Mouse (Mus musculus): ENCODE results near the gene Ppp1r7. TPM values are rescaled to one million over a fixed set of nuclear protein-coding genes. Genes with fewer than 3 reads are reported as not detected.

Gene Ppp1r7
- polyA plus RNA-seq, 1 experiment from 2014 or later, result 70.0 TPM

DNA sequence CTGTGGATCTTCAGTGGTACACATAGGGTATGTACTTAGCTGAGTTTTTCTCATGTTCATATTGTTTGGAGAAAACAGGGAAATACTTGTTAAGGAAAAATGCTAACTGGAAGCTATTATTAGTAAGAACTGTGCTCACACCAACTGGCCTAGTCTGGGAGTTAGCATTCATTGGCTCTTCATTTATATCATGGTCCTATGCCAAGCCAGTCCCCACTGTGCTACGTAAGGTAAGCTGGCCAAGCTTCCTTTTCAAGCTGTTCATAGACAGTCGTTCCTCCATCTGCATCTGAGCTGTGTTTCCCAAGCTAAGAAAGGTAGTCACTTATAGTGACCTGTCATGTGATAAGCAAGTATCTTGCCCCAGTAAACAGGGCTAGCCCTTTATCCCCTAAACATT is 10.1 kb downstream of the Ppp1r7 start:
- H3K4me1 ChIP-seq (replicated peaks), result no peaks in the 10 kb centered on the region
- no peak for ATAC-seq (ENCODE audit: insufficient number of reproducible peaks, insufficient read depth, low FRiP score, low TSS enrichment, low read depth)

DNA sequence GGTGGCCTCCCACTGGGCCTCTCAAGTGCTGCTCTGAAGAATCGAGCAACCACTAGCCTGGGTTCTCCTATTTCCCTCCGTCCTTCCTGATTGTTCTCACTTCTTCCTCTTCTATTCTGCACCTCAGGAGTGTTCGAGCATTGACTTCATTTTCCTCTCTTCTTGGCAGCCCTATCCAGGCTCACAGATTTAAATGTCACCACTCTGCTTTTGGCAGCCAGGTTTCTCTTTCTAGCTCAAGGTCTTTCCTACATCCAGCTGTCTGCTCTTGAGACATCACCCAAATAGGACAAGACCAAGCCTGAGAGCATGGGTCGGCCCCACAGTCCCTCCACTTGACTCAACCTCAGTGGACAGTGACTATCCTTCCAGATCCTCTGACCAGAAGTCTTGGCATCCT is 20.0 kb downstream of the Ppp1r7 start:
- Histone ChIP-seq H3K9me3 (no peaks in the 10 kb centered on the region), H3K36me3 (peaks cover 94% of the 10 kb centered on the region), H3K4me3 (replicated peaks) (no peak overlapping the region), H3K4me1 (replicated peaks) (no peaks in the 10 kb centered on the region), H3K9ac (replicated peaks) (no peak overlapping the region), H3K27me3 (no peaks in the 10 kb centered on the region), H3K4me2 (no peak overlapping the region), H3K27ac (no peak overlapping the region)
- no peak for ATAC-seq (ENCODE audit: insufficient number of reproducible peaks, insufficient read depth, low FRiP score, low TSS enrichment, low read depth)
- WGBS, result 91% methylated on average over 4 of the region's 4 CpGs

More for the DNA sequence above, 10.1 kb downstream of the Ppp1r7 start:
- Histone ChIP-seq H3K27me3 (no peaks in the 10 kb centered on the region), H3K36me3 (peaks cover 97% of the 10 kb centered on the region), H3K4me3 (replicated peaks) (no peak overlapping the region), H3K9ac (replicated peaks) (no peak overlapping the region), H3K9me3 (no peaks in the 10 kb centered on the region), H3K4me2 (no peak overlapping the region), H3K27ac (no peak overlapping the region)
- WGBS, result 85% methylated on average over 2 of the region's 2 CpGs

DNA sequence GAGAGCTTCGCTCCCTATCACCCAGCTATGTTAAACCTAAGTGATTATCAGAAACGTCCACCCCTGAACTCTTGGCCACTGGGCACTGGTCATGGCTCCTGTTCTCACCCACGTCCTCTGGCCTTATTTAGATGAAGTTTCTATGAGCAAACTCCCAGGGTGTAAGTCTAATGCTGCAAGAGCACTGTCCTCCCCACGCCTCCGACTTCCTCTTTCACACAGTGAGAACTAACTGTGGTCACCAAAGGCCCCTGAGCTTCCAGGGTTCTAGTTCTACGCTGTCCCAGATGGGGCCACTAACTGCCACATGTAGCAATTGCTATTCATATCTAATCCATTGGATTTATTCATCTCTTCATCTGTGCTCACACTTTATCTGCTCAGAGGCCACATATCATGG is 23.0 kb downstream of the Ppp1r7 start:
- Histone ChIP-seq H3K27ac (no peak overlapping the region), H3K4me3 (replicated peaks) (no peak overlapping the region), H3K36me3 (peaks cover 71% of the 10 kb centered on the region), H3K4me1 (replicated peaks) (0 out of 2 replicates have a peak, but pooled peaks cover 5% of the 10 kb centered on the region), H3K9ac (replicated peaks) (no peak overlapping the region), H3K4me2 (no peak overlapping the region), H3K9me3 (no peaks in the 10 kb centered on the region), H3K27me3 (no peaks in the 10 kb centered on the region)
- no peak for ATAC-seq (ENCODE audit: insufficient number of reproducible peaks, insufficient read depth, low FRiP score, low TSS enrichment, low read depth)
- 92% methylated on average over 6 of the region's 6 CpGs for WGBS

GRCm38 (mm10) chr1:93373665-93374064 is 31.0 kb downstream of the Ppp1r7 start, which contains the start of gene Ano7:
Ano7 (plus strand) TSS chr1:93373930.
- Histone ChIP-seq H3K9me3 (no peaks in the 10 kb centered on the region), H3K4me2 (no peak within 1 kb of the TSS), H3K9ac (replicated peaks) (no peak within 1 kb of the TSS), H3K4me3 (replicated peaks) (no peak within 1 kb of the TSS), H3K36me3 (no peaks in the 10 kb centered on the region), H3K4me1 (replicated peaks) (0 out of 2 replicates have a peak, but pooled peaks cover 5% of the 10 kb centered on the region), H3K27me3 (no peaks in the 10 kb centered on the region), H3K27ac (0 out of 2 replicates have a peak within 1 kb of the TSS, but pooled peaks have one; percentile 5)
- 65% methylated on average over 4 of the region's 4 CpGs for WGBS
- ATAC-seq (ENCODE audit: insufficient number of reproducible peaks, insufficient read depth, low FRiP score, low TSS enrichment, low read depth), result no peak

- H3K27me3 ChIP-seq, result no peaks in the 10 kb centered on the region
- H3K36me3 ChIP-seq, result no peaks in the 10 kb centered on the region
- H3K9me3 ChIP-seq, result no peaks in the 10 kb centered on the region
- no peak overlapping the region for H3K4me2 ChIP-seq
- no peak for ATAC-seq (ENCODE audit: insufficient number of reproducible peaks, insufficient read depth, low FRiP score, low TSS enrichment, low read depth)
- WGBS, result 72% methylated on average over 5 of the region's 5 CpGs
- no peak overlapping the region for H3K9ac ChIP-seq (replicated peaks)
- no peaks in the 10 kb centered on the region for H3K4me1 ChIP-seq (replicated peaks)
- no peak overlapping the region for H3K4me3 ChIP-seq (replicated peaks)
- no peak overlapping the region for H3K27ac ChIP-seq
Observed at GRCm38 (mm10) chr1:93377307-93377706, 34.7 kb downstream of the Ppp1r7 start.

- H3K36me3 ChIP-seq, result no peaks in the 10 kb centered on the region
Observed at GRCm38 (mm10) chr1:93379117-93379516, 36.5 kb downstream of the Ppp1r7 start.

GRCm38 (mm10) chr1:93387198-93387597 is 44.5 kb downstream of the Ppp1r7 start:
- Histone ChIP-seq H3K4me1 (replicated peaks) (no peaks in the 10 kb centered on the region), H3K36me3 (no peaks in the 10 kb centered on the region), H3K27ac (no peak overlapping the region), H3K4me3 (replicated peaks) (no peak overlapping the region), H3K9ac (replicated peaks) (no peak overlapping the region), H3K9me3 (no peaks in the 10 kb centered on the region), H3K4me2 (no peak overlapping the region), H3K27me3 (no peaks in the 10 kb centered on the region)
- ATAC-seq (ENCODE audit: insufficient number of reproducible peaks, insufficient read depth, low FRiP score, low TSS enrichment, low read depth), result no peak
- WGBS, result 53% methylated on average over 2 of the region's 2 CpGs

More at GRCm38 (mm10) chr1:93379117-93379516, 36.5 kb downstream of the Ppp1r7 start:
- WGBS, result 77% methylated on average over 5 of the region's 5 CpGs
- Histone ChIP-seq H3K4me1 (replicated peaks) (no peaks in the 10 kb centered on the region), H3K9me3 (no peaks in the 10 kb centered on the region), H3K9ac (replicated peaks) (no peak overlapping the region), H3K4me3 (replicated peaks) (no peak overlapping the region), H3K27me3 (no peaks in the 10 kb centered on the region), H3K4me2 (no peak overlapping the region), H3K27ac (no peak overlapping the region)
- ATAC-seq (ENCODE audit: insufficient number of reproducible peaks, insufficient read depth, low FRiP score, low TSS enrichment, low read depth), result no peak

DNA sequence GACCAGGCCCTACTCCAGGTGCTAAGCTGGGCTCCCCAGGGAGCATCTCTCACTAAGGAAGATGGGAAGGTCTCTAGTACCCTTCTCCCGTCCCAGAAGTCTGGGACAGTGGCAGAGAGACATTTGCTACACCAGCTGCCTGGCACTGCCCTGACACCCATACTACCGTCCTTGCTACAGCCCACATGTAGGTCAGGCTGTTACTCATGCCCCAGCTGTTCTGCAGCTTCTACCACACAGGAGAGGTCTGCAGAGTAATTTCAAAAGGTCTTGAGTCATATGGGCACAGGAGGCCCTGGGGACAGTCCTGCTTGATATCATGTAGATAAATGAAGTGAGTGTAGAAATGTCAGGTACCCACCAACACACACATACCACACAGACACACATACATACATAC is 46.3 kb downstream of the Ppp1r7 start:
- Histone ChIP-seq H3K27me3 (no peaks in the 10 kb centered on the region), H3K4me3 (replicated peaks) (no peak overlapping the region), H3K4me2 (no peak overlapping the region), H3K9me3 (no peaks in the 10 kb centered on the region), H3K36me3 (no peaks in the 10 kb centered on the region), H3K4me1 (replicated peaks) (no peaks in the 10 kb centered on the region), H3K27ac (no peak overlapping the region), H3K9ac (replicated peaks) (no peak overlapping the region)
- no peak for ATAC-seq (ENCODE audit: insufficient number of reproducible peaks, insufficient read depth, low FRiP score, low TSS enrichment, low read depth)
- 64% methylated on average over 2 of the region's 2 CpGs for WGBS

DNA sequence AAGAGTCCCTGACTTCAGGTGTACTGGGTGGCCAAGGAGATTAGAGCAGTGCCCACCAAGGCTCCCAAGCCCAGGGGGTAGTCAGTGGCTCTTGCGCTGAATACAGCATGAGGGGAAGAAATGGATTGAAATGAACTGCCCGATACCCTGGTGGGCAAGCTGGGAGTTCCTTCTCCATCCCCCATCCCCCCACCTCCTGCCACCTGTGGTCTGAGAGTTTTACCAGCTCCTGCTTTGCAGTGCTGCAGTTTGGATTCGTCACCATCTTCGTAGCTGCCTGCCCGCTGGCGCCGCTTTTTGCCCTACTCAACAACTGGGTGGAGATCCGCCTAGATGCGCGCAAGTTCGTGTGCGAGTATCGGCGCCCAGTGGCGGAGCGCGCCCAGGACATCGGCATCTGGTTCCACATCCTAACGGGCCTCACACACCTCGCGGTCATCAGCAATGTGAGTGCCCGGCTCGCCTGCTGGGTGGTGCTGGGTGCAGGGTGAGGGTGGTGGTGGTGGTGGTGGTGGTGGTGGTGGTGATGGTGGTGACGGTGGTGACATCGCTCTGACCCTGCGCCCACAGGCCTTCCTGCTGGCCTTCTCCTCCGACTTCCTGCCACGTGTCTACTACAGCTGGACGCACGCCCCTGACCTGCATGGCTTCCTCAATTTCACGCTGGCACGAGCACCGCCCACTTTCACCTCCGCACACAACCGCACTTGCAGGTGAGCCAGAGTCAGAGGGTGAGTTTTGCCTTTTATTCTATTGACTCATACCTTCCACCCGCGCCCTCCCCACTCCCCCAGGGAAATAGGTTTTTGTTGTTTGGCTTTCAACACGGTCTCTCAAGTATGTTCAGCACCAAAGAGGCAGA is 58.8 kb downstream of the Ppp1r7 start:
- Histone ChIP-seq H3K27ac (no peak overlapping the region), H3K27me3 (peaks cover 4% of the 10 kb centered on the region; the same call in 1 of the 2 replicates), H3K4me1 (replicated peaks) (peaks cover 11% of the 10 kb centered on the region), H3K36me3 (peaks cover 16% of the 10 kb centered on the region), H3K4me3 (replicated peaks) (peak overlapping the region; percentile 38), H3K9me3 (no peaks in the 10 kb centered on the region), H3K9ac (replicated peaks) (peak overlapping the region; percentile 51; the same call in 1 of the 2 replicates), H3K4me2 (peak overlapping the region; percentile 68)
- ATAC-seq (ENCODE audit: insufficient number of reproducible peaks, insufficient read depth, low FRiP score, low TSS enrichment, low read depth), result peak; percentile 22; the same call in 1 of the 2 replicates
- 18% methylated on average over 38 of the region's 38 CpGs for WGBS

DNA sequence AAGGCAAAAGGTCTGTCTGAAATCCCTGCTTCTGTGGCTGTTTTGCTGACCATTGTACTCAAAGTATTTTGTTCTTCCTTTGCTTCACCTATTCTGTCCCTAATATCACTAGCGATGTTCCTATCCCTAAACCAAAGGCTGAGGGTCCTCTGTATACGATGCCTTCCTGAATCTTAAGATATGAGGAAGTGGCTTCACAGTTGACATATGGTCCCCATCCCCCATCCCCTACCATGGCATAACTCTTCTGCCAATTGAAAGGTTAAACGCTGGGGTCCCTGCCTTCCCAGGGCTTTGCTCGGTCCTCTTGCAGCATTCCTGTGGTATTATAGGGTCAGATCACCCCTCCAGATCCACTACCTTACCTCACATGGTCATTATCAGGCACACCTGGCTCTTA is 60.7 kb downstream of the Ppp1r7 start:
- Histone ChIP-seq H3K9ac (replicated peaks) (no peak overlapping the region), H3K4me1 (replicated peaks) (peaks cover 11% of the 10 kb centered on the region), H3K27me3 (peaks cover 4% of the 10 kb centered on the region; the same call in 1 of the 2 replicates), H3K36me3 (peaks cover 36% of the 10 kb centered on the region), H3K9me3 (no peaks in the 10 kb centered on the region), H3K27ac (no peak overlapping the region), H3K4me3 (replicated peaks) (no peak overlapping the region), H3K4me2 (no peak overlapping the region)
- no peak for ATAC-seq (ENCODE audit: insufficient number of reproducible peaks, insufficient read depth, low FRiP score, low TSS enrichment, low read depth)
- WGBS, result 84% methylated on average over 4 of the region's 4 CpGs

Data from limb, embryonic 12.5 days (tissue).